Mouse (Mus musculus) frontal cortex, postnatal 10 days (tissue): ENCODE measurements around the gene Efna5.
A peak's percentile ranks its signal among the peaks of the same experiment; 100 is the strongest.

ENCODE experiments used
- DNase-seq, 2 experiments: peaks; one replicate each; pipeline ENCODE4 v3.0.0; 2022; ENCODE audit warnings: low spot score in 2 of 2, mixed read lengths in 1 of 2

Gene Efna5

GRCm38 (mm10) chr17:62608145-62608544 lies 273.0 kb downstream of the Efna5 start:
- DNase-seq: no peak

- peak in 1 of 2 experiments; percentile 13 for DNase-seq
Observed at GRCm38 (mm10) chr17:62607304-62607914, 273.7 kb downstream of the Efna5 start.

- DNase-seq: no peak
Observed at GRCm38 (mm10) chr17:62606681-62607080, 274.4 kb downstream of the Efna5 start.

DNA sequence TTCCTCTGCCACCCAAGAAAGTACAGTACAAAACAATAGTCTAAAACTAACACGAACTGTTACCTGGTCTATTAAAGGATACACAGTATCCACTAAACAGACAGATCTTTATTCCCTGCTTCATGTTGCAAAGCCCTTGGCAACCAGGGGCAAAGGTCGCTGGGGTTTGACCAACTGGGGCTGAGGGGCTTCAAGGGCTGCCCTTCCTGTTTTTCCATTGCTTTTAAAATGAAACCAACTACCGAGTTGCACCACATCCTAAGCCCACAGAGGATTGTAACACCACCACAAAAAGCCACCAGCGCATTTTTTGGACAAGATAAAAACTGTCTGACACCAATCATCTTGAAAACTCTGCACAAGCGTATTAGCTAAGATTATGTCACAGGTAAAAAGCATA lies 276.8 kb downstream of the Efna5 start:
- no peak for DNase-seq

DNA sequence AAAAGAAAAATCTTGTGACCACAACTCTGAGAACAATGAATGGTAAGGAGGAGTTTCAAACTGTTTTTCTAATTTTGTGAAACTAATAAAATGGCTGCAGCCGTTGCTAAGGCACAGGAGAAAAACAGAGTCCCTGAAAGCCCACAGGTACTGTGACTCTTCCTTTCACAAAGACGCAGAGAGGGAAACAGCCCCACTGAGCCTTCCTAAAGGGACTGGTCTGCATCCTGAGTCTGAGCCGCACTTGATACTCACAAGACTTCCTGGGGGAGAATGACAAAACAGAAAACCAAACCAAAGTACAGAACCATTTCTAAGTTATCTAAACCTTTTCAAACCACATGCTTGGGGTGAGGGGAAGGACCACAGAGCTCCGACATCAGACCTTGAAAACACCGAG lies 277.5 kb downstream of the Efna5 start:
- DNase-seq: no peak

DNA sequence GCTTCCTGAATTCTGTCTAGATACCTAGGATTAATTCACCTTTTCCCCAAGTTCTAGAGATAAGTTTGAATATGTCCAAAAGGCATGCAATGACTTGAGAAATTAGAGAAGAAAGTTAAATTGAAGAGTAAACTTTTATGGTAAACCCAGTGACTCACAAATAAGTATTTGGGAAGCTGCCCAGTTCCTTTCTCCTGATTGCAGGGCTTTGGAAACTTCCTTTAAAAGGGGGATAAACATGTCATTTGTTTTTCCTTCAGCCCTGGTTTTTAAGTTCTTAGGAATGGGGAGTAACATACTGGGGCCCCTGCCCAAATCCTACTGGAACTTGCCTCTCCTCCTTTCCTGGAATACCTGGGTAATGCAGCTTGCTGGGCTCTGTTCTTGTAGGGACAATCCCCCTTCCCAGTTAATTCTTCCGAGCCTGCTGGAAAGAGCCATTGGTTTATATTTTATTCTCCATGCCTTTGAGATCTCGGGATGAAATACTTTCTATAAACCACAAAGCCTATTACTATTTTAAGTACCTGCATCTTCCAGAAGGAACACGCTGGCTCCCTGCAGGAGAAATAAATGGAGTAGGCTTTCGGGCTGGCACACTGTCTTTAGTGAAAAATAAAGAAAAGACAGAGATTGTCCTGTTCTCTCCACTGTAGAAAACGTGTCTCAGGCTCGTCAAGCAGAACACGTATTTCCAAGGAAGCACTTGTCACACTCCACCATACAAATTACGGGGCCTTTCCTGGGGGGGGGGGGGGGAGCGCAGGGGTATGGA lies 282.2 kb downstream of the Efna5 start:
- no peak for DNase-seq

DNA sequence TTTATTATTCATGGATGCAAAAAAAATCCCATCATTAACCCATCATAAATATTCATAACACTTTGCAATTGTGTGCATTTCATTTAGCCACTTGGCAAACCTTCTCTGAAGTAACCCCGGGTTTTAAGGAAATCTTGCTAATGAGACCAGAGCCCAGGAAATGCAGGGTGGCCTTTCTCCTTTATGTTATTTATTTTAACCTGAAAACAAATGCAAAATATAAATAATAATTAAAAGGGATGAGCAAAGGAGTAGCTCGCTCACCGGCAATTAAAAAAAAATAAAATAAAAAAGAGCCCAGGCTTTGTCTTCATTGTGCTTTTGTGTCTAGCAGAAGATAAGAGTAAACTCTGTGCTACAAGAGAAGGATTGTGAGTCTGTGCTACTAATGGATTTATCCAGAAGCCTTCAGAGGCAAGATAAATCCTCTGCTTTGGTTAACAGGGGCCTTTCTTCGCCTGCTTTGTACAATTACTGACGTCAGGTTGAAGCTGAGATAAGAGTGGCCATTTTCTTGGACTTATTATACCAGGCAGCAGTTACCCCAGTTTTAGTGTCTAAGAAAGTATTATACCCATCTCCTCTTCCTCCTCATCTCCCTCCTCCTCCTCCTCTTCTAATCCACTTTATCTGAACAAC lies 288.6 kb downstream of the Efna5 start:
- no peak for DNase-seq

GRCm38 (mm10) chr17:62591581-62592435 lies 289.3 kb downstream of the Efna5 start:
- no peak for DNase-seq

GRCm38 (mm10) chr17:62590685-62591460 lies 290.2 kb downstream of the Efna5 start:
- DNase-seq: no peak

- no peak for DNase-seq
Observed at GRCm38 (mm10) chr17:62580127-62580526, 301.0 kb downstream of the Efna5 start.

GRCm38 (mm10) chr17:62579618-62580017 lies 301.5 kb downstream of the Efna5 start:
- DNase-seq: no peak

DNA sequence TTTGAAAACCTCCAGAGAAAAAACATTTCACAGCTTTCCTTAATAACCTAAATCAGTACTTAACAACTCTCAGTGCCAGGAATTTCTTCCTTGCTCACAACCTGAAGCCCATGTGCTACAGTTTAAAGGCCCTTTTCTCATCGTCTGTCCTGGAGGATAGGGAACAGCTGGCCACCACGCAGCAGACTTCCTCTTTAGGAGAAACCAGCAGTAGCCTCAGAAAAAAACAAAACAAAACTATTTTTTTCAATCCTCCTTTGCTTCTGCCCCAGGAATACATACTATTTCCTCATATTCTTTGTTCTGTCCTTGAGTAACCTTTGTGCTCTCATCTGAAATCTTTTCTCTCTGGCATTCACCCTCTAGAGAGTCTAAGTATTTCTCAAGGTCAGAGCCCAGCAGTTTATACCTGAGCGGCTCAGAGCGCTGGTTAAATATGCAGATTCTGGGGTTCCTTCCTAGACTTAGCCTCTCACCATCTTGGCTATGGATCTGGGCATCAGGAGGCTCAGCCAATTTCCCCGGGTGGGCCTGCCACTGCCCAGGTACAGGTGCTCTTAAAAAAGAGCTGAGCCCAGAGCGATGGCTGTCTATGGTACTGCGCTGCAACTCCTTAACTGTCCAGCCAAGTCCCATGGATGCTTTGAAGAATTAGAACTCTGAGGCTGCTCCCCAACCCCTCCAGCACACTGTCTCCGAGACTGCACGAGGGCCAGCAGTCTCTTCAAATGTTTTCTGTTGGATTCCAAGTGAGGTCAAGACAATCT lies 306.4 kb downstream of the Efna5 start:
- no peak for DNase-seq

DNA sequence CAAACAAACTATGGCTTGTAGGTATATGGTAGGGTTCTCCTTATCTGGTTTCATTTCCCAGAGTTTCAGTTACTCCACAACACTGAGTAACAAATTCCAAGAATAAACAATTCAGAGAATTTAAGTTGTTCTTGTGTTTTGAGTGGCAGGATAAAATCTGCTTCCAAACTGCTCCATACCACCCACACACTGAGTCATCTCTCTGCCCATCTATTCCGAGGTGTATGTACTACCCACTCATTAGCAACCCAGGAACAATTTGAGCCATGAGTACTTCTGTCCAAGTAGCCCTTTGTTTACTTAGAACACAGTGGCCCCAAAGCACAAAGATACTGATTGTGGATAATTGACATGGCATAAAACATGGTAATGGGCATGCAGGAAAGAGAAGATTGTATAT lies 311.0 kb downstream of the Efna5 start:
- no peak for DNase-seq

- no peak for DNase-seq
Observed at GRCm38 (mm10) chr17:62568019-62568418, 313.1 kb downstream of the Efna5 start.

- no peak for DNase-seq
Observed at GRCm38 (mm10) chr17:62565632-62566031, 315.5 kb downstream of the Efna5 start.

- DNase-seq: no peak
Observed at GRCm38 (mm10) chr17:62562439-62562838, 318.7 kb downstream of the Efna5 start.

DNA sequence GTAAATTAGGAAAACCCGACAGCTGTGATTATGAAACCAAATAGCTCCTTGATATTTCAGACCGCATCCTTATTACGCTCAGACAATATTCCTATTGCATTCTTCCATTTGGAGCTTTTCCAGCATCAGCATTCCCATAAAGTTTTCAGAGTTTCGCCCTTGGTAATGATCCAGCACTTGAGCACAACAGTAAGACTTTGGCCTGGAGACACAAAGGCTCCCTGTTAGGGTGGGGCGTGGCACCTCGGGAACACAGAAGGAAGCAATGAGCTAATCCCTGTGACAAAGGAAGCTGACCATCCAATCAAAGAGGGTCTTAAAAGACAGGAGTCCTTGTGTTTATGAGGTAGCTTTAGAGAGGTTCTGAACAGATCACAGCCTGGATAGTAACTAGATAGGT lies 323.9 kb downstream of the Efna5 start:
- no peak for DNase-seq
